Mouse (Mus musculus) hindbrain, embryonic 10.5 days (tissue): Measurements from ENCODE around the gene Fam120a. TPM values are rescaled to one million over a fixed set of nuclear protein-coding genes. Genes with fewer than 3 reads are reported as not detected.

Experiments
- DNase-seq: peaks from one replicate; pipeline ENCODE4 v3.0.0-alpha.2; 2017; ENCODE audit warnings: low spot score
- H3K27ac ChIP-seq: fragments of 300-500 bp; sonication (generic); 2 replicates; pipeline ENCODE4 v1.5.1; 2016; ENCODE audit warnings: mild to moderate bottlenecking, moderate library complexity
- H3K27me3 ChIP-seq: fragments of 300-500 bp; sonication (generic); 2 replicates; pipeline ENCODE4 v1.6.1; 2016; ENCODE audit warnings: mild to moderate bottlenecking; ENCODE audit not compliant: poor library complexity, insufficient read depth, severe bottlenecking
- H3K36me3 ChIP-seq: fragments of 300-500 bp; sonication (generic); 2 replicates; pipeline ENCODE4 v1.6.1; 2016; ENCODE audit warnings: mild to moderate bottlenecking, moderate library complexity
- H3K4me1 ChIP-seq: fragments of 300-500 bp; sonication (generic); replicated peaks from 2 replicates; pipeline ENCODE4 v1.6.1; 2016; ENCODE audit warnings: mild to moderate bottlenecking
- H3K4me3 ChIP-seq: fragments of 300-500 bp; sonication (generic); 2 replicates; pipeline ENCODE4 v1.5.1; 2016; ENCODE audit warnings: mild to moderate bottlenecking, moderate library complexity
- H3K9me3 ChIP-seq: fragments of 300-500 bp; sonication (generic); 2 replicates; pipeline ENCODE4 v1.6.1; 2016; ENCODE audit warnings: mild to moderate bottlenecking, moderate library complexity
- WGBS: fragments of 180-500 bp; shearing (Covaris S2); methylation state at CpG from one replicate; pipeline ENCODE4 v1.1.7; 2016; 5-methylcytosine and 5-hydroxymethylcytosine counted together
- polyA plus RNA-seq: library from polyadenylated mRNA; unstranded; fragments of >200 nt; fragmentation: Nextera tagmentation; extraction: Ambion mirVana; gene quantifications from 2 replicates; pipeline ENCODE4 v1.2.1, GENCODE M21; 2016

Fam120a gene
- polyA plus RNA-seq, 1 experiment from 2014 or later, result 11.9 TPM

DNA sequence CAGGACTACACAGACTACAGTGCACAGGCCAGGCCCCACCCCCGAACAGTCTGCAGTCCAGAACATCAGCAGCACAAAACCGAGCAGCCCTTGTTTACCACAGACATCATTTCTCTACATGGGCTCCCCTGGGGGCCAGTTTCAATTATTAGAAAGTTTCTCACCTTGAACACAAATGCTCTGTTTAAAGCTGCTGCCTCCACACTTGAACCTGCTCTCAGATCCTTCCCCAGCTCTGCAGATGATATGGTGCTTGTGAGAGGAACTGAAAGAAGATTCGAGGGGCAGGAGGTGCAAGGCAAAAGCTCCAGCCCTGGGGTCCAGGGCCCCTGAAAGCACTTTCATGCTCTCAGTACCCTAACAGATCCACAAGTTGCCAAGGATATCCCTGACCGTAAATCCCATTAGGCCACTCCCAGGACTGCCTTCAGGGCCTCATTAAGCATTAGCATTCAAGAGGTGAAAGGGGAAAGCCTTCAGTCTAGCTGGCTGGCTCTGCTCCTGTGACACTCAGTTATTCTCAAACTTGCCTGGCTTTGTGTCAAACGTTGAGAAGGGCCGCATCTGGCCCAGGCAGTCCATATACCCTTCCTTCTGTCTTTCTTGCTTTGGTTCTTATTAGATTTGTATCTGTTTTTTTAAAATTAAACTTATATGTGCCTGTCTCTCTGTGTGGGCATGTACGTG is 110.4 kb downstream of the Fam120a start:
- Histone ChIP-seq H3K27me3 (no peaks in the 10 kb centered on the region), H3K9me3 (no peaks in the 10 kb centered on the region), H3K4me3 (no peak overlapping the region), H3K27ac (no peak overlapping the region), H3K4me1 (peaks cover 71% of the 10 kb centered on the region), H3K36me3 (peaks cover 4% of the 10 kb centered on the region)
- DNase-seq, result no peak
- 68% methylated on average over 7 of the region's 7 CpGs for WGBS

DNA sequence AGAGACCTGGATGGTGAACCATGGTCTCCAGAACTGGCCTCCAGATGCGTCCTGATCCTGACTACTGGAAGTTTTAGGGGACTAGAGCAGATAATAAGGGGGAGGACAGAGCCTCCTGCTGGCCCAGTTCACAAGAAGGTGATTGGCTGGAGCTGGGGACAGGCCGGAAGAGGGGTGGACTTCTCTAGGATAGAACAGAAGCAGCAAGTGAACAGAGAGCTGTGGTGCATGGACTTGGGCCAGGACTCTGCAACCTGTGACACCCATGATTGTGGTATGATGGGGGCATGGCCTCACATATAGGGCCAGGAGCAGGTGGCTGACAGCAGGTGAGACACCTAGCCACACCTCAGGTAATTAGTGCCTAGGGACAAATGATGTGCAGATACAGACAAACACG is 113.9 kb downstream of the Fam120a start:
- H3K27ac ChIP-seq, result no peak overlapping the region
- no peak for DNase-seq
- H3K4me1 ChIP-seq, result peaks cover 70% of the 10 kb centered on the region
- H3K27me3 ChIP-seq, result no peaks in the 10 kb centered on the region
- no peak overlapping the region for H3K4me3 ChIP-seq
- H3K36me3 ChIP-seq, result no peaks in the 10 kb centered on the region
- H3K9me3 ChIP-seq, result no peaks in the 10 kb centered on the region
- WGBS, result 60% methylated on average over 3 of the region's 3 CpGs

DNA sequence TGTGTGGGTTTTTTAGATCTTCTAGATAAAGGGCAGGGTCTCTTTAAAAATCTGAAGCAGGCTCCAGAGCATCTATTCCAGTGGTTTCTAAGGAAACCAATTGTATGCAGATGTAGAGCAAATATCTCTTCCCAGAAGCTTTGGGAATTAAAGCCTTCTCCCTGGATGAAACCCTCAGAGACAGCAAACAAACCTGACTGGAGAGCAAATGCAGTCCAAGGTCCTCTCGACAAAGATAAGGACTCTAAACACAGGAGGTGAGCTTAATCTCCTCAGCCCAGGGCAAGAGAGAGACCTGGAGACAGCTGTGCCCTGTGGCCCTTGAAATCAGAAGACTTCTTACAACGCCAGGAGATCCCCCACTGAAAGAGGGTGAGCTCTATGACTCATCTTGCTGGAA is 114.3 kb downstream of the Fam120a start:
- 32% methylated on average over 2 of the region's 2 CpGs for WGBS
- Histone ChIP-seq H3K27me3 (no peaks in the 10 kb centered on the region), H3K36me3 (peaks cover 4% of the 10 kb centered on the region), H3K9me3 (no peaks in the 10 kb centered on the region), H3K4me3 (no peak overlapping the region), H3K4me1 (peaks cover 70% of the 10 kb centered on the region), H3K27ac (no peak overlapping the region)
- no peak for DNase-seq

DNA sequence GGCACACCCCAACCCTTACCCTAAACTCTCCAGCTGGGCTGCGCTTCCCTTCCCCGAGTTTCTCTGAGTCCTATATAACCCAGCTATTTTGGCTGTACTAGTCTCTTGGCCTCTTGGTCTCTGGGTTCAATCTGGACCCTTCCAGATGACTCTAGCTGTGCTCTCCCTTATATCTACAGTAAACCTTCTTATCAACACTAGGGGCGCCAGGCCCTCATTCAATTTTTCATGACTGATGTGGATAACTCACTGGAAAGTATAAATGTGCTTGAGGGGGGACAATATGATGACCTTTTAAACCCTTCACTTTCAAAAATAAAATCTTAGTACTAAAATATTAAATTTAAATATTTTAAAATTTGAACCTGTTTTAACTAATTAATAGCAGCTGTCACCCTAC is 115.0 kb downstream of the Fam120a start:
- no peaks in the 10 kb centered on the region for H3K27me3 ChIP-seq
- no peak overlapping the region for H3K27ac ChIP-seq
- H3K9me3 ChIP-seq, result no peaks in the 10 kb centered on the region
- H3K4me3 ChIP-seq, result no peak overlapping the region
- peaks cover 66% of the 10 kb centered on the region for H3K4me1 ChIP-seq
- 74% methylated on average over 3 of the region's 3 CpGs for WGBS
- H3K36me3 ChIP-seq, result peaks cover 7% of the 10 kb centered on the region
- no peak for DNase-seq

DNA sequence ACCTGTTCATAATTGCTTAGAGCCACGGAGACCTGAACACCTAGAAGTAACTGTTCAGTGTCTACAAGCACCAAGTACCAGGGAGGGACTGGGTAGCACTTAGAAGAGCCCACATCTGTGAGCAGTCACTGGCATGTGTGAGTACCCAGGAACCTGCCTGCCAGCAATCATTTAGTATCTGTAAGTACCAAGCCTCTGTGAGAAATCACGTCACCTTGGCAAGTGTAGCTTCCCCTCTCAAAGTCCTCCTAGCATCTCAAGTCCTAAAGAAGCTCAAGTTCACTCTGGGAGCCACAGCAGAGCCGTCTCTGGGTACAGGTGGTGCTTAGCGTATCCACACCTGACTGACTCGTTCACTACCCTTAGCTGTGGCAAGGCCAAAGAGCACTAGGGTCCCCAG is 116.1 kb downstream of the Fam120a start:
- Histone ChIP-seq H3K4me1 (peaks cover 55% of the 10 kb centered on the region), H3K27me3 (no peaks in the 10 kb centered on the region), H3K9me3 (no peaks in the 10 kb centered on the region), H3K4me3 (no peak overlapping the region), H3K27ac (no peak overlapping the region), H3K36me3 (peaks cover 7% of the 10 kb centered on the region)
- WGBS, result 93% methylated on average over 5 of the region's 5 CpGs
- no peak for DNase-seq

DNA sequence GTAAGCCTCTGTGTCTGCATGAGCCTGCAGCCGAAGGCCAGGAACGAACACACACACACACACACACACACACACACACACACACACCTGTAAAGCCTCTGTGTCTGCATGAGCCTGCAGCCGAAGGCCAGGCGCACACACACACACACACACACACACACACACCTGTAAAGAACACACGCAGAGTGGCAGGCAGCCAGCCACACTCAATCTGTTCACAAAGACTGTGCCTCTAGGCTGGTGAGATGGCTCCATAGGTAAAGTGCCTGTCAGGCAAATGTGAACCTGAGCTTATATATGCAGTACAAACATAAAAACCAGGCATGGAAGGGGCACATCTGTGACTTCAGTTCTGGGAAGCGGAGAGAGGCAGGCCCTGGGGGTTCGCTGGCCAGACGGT is 117.0 kb downstream of the Fam120a start:
- Histone ChIP-seq H3K9me3 (no peaks in the 10 kb centered on the region), H3K36me3 (peaks cover 7% of the 10 kb centered on the region), H3K4me3 (no peak overlapping the region), H3K27me3 (no peaks in the 10 kb centered on the region), H3K4me1 (peaks cover 49% of the 10 kb centered on the region), H3K27ac (no peak overlapping the region)
- WGBS, result 91% methylated on average over 8 of the region's 8 CpGs
- DNase-seq, result no peak

DNA sequence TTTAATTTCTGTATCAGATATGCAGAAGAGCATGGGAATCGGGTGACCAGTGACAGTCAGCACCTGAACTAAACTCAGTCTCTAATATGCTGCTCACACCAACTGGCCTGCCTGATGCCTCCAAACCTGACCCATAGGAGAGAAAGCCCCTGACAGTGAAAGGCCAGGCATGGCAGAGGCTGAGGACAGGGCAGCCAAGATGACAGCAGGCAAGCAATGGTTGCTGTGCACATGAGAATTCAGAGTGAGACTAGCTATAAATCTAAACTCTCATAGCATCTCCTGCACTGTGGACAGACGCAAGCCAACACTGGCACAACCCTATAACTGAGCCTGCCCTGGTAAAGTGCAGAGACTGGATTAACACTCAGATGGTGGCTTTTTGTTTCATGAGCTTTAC is 117.5 kb downstream of the Fam120a start:
- Histone ChIP-seq H3K27ac (no peak overlapping the region), H3K9me3 (no peaks in the 10 kb centered on the region), H3K27me3 (no peaks in the 10 kb centered on the region), H3K4me3 (no peak overlapping the region), H3K4me1 (peaks cover 47% of the 10 kb centered on the region), H3K36me3 (peaks cover 7% of the 10 kb centered on the region)
- WGBS, result 92% methylated on average over 2 of the region's 2 CpGs
- no peak for DNase-seq

DNA sequence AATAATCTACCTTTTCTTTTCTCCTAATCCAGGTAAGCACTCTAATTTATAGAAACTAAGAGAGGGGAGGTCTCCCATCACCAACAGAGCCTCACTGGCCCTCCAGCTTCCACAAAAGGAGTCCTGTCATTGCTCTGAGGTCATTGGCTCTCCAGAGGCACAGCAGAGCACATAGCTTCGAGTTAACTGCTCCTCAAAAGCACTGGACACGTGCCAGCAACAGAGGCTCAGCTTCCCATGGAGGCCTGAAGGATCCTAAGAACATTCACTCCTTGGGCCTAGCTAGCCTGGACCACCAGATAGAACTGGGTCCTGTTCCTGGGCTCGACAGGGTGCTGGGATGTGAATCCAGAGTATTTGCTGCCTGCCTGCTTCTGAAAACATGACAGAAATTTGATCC is 118.7 kb downstream of the Fam120a start:
- H3K4me1 ChIP-seq, result peaks cover 38% of the 10 kb centered on the region
- DNase-seq, result no peak
- H3K9me3 ChIP-seq, result no peaks in the 10 kb centered on the region
- H3K27ac ChIP-seq, result no peak overlapping the region
- WGBS, result 54% methylated on average over 3 of the region's 3 CpGs
- no peak overlapping the region for H3K4me3 ChIP-seq
- H3K27me3 ChIP-seq, result no peaks in the 10 kb centered on the region
- H3K36me3 ChIP-seq, result peaks cover 7% of the 10 kb centered on the region

DNA sequence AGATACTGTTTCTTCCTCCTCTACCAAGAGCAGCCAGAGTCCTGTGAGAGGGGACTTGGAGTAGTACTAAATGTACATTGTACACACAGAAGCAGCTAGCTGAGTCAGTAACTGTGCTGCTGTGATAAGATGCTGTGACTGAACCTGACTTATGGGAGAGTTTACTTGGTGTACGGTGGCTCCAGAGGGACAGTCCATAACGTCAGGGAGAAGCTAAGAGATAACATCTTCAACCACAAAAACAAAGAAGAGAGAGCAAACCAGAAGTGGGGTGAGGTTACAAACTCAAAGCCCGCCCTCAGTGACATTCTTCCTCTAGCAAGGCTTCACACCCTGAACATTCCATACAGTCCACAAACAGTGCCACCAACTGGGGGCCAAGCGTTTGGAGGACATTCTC is 122.5 kb downstream of the Fam120a start:
- no peaks in the 10 kb centered on the region for H3K9me3 ChIP-seq
- H3K4me1 ChIP-seq, result peaks cover 26% of the 10 kb centered on the region
- 78% methylated on average over 4 of the region's 4 CpGs for WGBS
- no peak for DNase-seq
- H3K27ac ChIP-seq, result no peak overlapping the region
- no peak overlapping the region for H3K4me3 ChIP-seq
- H3K36me3 ChIP-seq, result peaks cover 15% of the 10 kb centered on the region
- H3K27me3 ChIP-seq, result no peaks in the 10 kb centered on the region

DNA sequence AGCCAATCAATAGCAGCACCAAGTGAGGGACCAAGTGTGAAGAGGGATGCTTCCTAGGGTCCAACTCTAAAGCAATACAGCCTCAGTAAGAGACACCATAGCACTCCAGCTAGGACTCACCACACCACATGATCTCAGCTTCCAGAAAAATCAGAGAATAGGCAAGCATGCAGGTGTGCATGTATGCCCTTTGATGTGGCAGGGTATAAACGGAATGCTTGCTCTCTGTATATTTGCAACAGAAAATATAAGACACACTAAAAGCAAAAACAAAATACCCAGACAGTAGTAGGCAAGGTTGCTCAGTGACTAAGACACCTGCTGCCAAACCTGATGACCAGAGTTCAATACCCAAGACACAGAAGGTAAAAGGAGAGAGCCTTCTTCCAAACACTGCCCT is 124.3 kb downstream of the Fam120a start:
- Histone ChIP-seq H3K27ac (no peak overlapping the region), H3K4me1 (peaks cover 18% of the 10 kb centered on the region; the same call in 1 of the 2 replicates), H3K36me3 (peaks cover 13% of the 10 kb centered on the region), H3K4me3 (no peak overlapping the region), H3K9me3 (no peaks in the 10 kb centered on the region), H3K27me3 (no peaks in the 10 kb centered on the region)
- WGBS, result 90% methylated on average over 1 of the region's 1 CpGs
- DNase-seq, result no peak

DNA sequence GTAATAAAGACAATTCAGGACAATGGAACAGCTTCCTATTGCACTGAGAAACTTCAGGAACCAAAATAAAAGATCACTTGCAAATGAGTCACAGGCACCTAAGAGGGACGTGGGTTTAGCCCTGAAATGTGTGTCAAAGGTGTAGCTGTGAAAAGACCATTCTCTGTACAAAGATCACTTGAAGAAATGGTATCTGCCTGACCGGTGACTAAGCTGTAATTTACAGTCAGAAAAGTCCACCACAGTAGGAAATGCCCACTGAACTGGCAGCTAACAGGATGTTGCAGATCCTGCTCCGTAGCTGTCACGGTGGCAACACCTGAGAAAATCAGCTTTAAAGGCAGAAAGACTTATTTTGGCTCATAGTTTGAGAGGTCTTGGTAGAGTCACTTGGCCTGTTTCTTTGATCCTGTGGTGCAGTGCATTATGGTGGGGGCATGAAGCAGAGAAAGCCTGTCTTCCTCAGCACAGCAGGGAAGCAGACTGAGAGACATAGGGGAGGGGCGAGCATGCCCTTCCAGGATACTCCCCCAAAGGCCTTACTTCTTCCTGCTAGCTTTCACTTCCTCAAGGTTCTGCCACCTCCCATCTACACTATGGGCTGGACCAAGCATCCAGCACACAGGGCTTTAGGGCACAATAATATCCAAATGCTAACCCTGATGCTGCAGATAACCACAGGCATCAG is 125.8 kb downstream of the Fam120a start:
- Histone ChIP-seq H3K9me3 (no peaks in the 10 kb centered on the region), H3K4me3 (no peak overlapping the region), H3K36me3 (peaks cover 9% of the 10 kb centered on the region), H3K27ac (no peak overlapping the region), H3K4me1 (peaks cover 15% of the 10 kb centered on the region; the same call in 1 of the 2 replicates), H3K27me3 (no peaks in the 10 kb centered on the region)
- WGBS, result 70% methylated on average over 5 of the region's 5 CpGs
- DNase-seq, result no peak

DNA sequence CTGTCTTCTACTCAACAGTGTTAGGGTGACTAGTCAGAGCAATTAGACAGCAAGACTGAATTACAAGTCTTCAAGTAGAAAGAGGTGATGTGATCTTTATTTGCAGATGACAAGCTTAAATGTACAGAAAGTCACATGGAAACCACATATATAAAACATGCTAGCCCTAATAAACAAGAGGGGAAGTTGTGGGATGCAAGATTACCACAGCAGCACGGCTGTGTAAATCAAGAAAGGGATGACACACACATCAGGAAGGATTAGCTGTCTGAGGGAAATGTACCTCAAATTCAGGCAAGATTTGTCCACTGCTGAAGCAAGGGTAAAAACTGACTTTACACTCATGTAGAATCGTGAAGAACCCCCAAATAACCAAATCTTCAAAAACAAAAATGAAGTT is 129.5 kb downstream of the Fam120a start:
- no peak for DNase-seq
- peaks cover 28% of the 10 kb centered on the region for H3K36me3 ChIP-seq
- H3K27me3 ChIP-seq, result no peaks in the 10 kb centered on the region
- no peak overlapping the region for H3K4me3 ChIP-seq
- no peaks in the 10 kb centered on the region for H3K9me3 ChIP-seq
- H3K27ac ChIP-seq, result no peak overlapping the region
- WGBS, result 87% methylated on average over 2 of the region's 2 CpGs
- H3K4me1 ChIP-seq, result peaks cover 10% of the 10 kb centered on the region; the same call in 1 of the 2 replicates

DNA sequence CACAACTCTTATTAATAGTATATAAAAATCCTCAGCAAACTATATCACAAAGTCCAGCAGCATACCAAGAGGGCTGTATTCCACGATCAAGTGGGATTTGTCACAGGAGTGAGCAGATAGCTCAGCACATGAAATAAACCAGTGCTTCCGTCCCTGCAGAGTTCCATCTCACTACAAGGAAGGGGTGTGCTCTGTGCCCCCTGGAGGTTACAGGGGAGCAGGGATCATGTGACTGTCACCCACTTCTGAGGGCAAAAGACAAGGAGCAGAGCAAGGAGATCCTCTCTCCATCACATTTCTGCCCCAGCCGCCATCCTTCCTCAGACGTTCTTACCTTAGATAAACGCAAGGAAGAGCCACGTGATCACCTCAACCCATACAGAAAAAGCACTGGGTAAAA is 130.3 kb downstream of the Fam120a start:
- Histone ChIP-seq H3K27ac (no peak overlapping the region), H3K27me3 (no peaks in the 10 kb centered on the region), H3K4me1 (peaks cover 9% of the 10 kb centered on the region; the same call in 1 of the 2 replicates), H3K4me3 (no peak overlapping the region), H3K36me3 (peaks cover 35% of the 10 kb centered on the region), H3K9me3 (no peaks in the 10 kb centered on the region)
- WGBS, result 89% methylated on average over 6 of the region's 6 CpGs
- DNase-seq, result no peak
